Comparison of ENCODE assay signal across 8 mouse cellular contexts in genomic region chr15:31367481-31368200, GRCm38 (mm10). TPM values are rescaled to one million over a fixed set of nuclear protein-coding genes. Genes with fewer than 3 reads are reported as not detected.
DNase-seq lines count a peak whose midpoint lies in the region; ATAC-seq lines count a peak whose summit lies in the region.

TSS of gene Ankrd33b (minus strand) at chr15:31367726.

- peak within 1 kb of the TSS; percentile 57 for H3K9ac ChIP-seq in midbrain, embryonic 16.5 days (ENCODE audit: low read depth, low read length)

- H3K4me3 ChIP-seq in midbrain, embryonic 16.5 days (ENCODE audit: low read depth, low read length), result peak within 1 kb of the TSS; percentile 48

- H3K27me3 ChIP-seq in midbrain, embryonic 16.5 days (ENCODE audit: control insufficient read depth, insufficient read depth, low read depth, low read length), result peaks cover 29% of the 10 kb centered on the region

- no peak within 1 kb of the TSS for H3K27ac ChIP-seq in midbrain, embryonic 16.5 days (ENCODE audit: low read length)

- no peaks in the 10 kb centered on the region for H3K36me3 ChIP-seq in midbrain, embryonic 16.5 days (ENCODE audit: control insufficient read depth, insufficient read depth, low read length)

- DNase-seq in gastrocnemius, adult 18-20 months (ENCODE audit: low spot score), result peak; percentile 47
- no peak for DNase-seq in gastrocnemius, postnatal 10 days
- DNase-seq in embryo, embryonic 10.5 days (ENCODE audit: low spot score), result peak; percentile 70
- peak; percentile 78 for DNase-seq in heart, adult 8-10 months (ENCODE audit: low spot score)
- peak; percentile 83 to 89 for DNase-seq in kidney, adult 8-10 months
- peak; percentile 32 for DNase-seq in liver
- DNase-seq in testis, postnatal 10 days (ENCODE audit: low spot score), result peak; percentile 56

- peak; percentile 30; the same call in 1 of the 2 replicates for ATAC-seq in midbrain, embryonic 16.5 days

- no peaks in the 10 kb centered on the region for H3K9me3 ChIP-seq in midbrain, embryonic 16.5 days (replicated peaks; ENCODE audit: control insufficient read depth, low read length, poor library complexity, severe bottlenecking)

- under 1% methylated on average over 41 of the region's 49 CpGs for WGBS in midbrain, embryonic 16.5 days

- H3K4me1 ChIP-seq in midbrain, embryonic 16.5 days (ENCODE audit: control insufficient read depth, insufficient read depth, low read length), result peaks cover 21% of the 10 kb centered on the region

- H3K4me2 ChIP-seq in midbrain, embryonic 16.5 days (ENCODE audit: low read length), result peak within 1 kb of the TSS; percentile 98

RNA-seq across cellular contexts. Expression of gene Ankrd33b, which starts in this region (rescaled TPM):
- 10 to 100 TPM; 16.8 to 19.0 TPM for total RNA-seq in gastrocnemius, adult 18-20 months (2021)
- total RNA-seq in gastrocnemius, postnatal 10 days (2021), result 1 to 10 TPM; 5.5 to 5.8 TPM
- 10 to 100 TPM; 26.4 to 31.4 (median 29.1) TPM for total RNA-seq in heart, adult 8-10 months (2022)
- 0.53 and 0.69 TPM in 2 replicates for polyA plus RNA-seq in midbrain, embryonic 16.5 days (2015; fragmentation: Nextera tagmentation; extraction: Ambion mirVana)

Comparison
In these comparisons a context has a peak if more than half of its experiments do, and no peak if none do; other contexts are left out.
1. Peak in ATAC-seq, H3K4me3 ChIP-seq, H3K9ac ChIP-seq and H3K4me2 ChIP-seq in midbrain, embryonic 16.5 days; RNA of the gene not detected or under 1 TPM.